Mouse (Mus musculus) kidney, adult 11 months (tissue): Measurements from ENCODE around the gene Pus10.

ENCODE experiments used
- DNase-seq: peaks from one replicate; pipeline ENCODE4 v3.0.0; 2022

Pus10 gene

DNA sequence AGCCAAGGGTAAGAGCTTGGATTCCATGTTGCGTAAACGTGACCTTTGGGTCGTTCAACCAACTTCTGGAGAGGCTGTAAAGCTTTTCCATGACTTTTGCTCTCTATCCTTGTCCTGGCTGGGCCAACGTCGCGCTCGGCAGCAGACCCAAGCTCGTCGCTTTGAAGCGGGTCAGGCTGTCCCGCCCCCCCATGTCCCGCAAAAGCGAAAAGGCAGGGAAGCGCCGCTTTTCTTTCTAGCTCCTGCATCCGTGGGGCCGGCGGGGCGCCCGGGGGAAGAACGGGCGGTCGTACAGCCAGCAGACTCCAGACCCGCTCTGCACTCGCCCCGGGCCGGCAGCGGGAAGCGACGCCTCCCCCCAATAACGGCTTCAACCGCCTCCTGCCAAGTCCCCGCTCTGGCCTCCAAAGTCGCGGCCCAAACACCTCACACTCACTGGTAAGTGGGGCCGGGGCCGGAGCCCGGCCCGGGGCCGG, at the start of gene Pus10:
Gene Pus10, plus strand, starts transcription at position 364 of the 476 bp plus-strand sequence.
- DNase-seq: peak; percentile 57

DNA sequence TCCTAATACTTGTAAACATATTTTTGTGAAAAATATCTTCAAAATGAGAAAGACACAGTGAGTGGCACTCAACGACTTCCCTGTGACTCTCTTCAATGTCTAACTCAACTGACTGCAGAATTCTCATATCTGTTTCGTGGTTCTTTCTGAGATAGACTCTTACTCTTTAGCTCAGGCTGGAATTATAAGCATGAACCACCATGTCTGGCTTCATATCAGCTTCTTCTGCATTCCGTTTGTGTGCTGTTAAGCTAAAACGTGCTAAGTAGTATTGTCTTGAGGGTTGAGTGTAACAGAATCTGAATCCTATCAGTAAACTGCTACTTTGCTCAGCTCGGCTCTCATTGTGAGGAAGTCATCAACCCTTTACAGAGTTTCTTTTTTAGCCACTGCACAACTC, 46.5 kb upstream of the Pus10 start:
- DNase-seq: no peak

DNA sequence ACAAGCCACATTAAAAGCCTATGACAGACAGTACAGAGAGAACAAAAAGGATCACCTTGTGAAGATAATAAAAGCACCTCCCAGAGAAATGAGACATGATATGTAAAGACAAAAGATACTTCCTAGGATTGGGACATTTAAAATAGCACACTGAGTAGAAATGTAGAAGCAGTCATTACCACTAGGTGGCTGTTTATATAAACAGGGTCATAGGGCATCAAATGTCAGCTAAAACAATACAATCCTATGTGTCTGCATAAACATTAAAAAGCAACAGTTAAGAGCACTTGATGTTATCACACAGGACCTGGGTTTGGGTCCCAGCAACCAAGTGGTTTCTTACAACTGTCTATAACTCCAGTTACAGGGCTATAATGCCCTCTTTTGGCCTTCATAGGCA, 34.8 kb upstream of the Pus10 start:
- DNase-seq: no peak

DNA sequence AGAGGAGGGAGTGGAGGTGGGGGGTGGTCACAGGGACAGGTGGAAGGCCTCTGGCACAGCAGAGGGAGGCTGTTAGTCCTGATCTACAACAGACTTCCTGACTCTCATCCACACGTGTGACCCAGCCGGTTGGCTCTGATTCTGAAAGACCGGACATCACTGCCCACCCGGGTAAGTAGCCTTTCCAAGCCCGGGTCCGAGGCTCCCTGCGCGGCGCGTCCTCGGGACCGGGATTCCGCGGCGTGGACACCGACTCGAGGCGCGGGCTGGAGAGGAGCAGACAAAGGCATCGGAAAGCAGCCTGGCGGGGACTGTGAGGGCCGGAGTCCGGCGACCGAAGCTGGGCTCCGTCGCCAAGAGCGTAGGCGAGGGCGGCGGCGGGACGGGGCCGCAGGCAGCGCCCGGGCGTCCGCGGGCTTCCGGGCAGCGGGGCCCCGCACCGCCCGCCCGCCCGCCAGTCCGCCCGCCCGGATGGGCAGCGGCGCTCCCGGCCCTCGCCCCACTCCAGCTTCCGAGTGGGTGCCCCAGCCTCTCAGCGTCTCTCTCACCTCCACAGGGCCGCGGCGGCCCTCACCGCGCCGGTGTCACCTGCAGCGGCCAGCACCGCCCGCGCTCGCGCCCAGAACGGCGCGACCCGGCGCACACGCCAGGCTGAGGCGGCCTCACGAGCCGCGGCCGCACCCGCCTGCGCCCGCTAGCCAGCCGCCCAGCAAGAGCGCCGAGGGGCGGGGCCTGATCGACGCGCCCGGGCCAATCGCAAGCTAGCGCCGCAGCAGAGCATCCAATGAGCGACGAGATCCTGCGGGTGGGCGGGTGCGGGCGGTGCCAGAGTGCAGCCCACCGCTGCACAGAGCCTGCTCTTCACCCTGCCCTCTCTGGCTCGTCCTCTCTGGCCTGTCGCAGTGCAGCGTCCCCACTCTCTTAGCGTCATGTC, 32.3 kb upstream of the Pus10 start, which contains the start of gene 0610010F05Rik:
Gene 0610010F05Rik, minus strand, starts transcription at position 695 of the 934 bp plus-strand sequence.
- DNase-seq: peak; percentile 78

DNA sequence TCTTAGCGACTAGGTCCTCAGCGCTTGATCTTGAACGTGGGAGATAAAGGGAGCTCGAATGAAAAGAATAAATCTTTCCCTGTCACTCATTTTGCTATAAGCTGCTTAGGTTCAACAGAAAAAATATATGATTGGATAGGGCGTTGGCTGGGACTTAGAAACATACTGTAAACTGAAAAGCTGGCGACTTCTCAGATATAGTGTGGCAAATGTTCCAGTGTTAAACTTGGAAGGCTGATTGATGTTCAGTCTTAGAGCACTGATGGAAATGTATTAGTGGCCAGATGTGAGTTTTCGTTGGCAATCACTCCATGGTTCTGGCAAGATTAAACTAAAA, 31.6 kb upstream of the Pus10 start:
- DNase-seq: no peak

DNA sequence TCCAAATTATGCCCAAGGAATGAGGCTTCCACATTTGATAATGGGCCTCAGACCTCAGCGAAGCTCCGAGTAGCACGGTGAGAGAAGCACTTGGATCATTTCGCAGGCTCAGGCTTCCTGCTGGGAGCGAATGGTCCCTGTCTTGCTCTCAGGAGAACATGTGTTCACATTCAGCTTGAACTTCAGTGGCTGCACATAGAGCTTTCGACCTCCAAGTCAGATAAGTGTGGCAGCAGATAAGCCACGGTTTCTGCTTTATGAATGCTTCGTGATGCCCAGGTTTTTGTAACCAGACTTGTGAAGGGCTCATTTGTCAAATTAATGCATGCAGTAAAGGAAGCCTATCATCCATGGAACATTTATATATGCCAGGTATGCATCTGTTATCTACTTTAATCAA, 30.9 kb upstream of the Pus10 start:
- DNase-seq: no peak

DNA sequence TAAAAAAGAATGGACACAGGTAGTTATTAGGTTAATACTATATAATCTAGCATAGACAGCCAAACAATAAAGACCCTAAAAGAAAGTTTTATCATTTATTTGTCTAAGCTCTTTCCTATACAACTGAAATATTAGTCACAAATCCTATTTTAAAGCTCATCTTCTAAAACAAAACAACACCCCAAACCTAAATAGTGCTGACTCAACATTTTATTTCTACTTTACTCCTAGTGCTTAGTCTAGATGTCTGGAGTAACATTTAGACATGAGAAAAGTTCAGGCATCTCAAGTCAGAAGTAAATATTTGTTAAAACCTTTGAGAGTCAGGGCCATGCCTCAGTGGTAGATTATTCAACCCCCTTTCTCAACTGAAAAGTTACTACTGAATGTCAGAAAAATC, 18.0 kb upstream of the Pus10 start:
- no peak for DNase-seq

DNA sequence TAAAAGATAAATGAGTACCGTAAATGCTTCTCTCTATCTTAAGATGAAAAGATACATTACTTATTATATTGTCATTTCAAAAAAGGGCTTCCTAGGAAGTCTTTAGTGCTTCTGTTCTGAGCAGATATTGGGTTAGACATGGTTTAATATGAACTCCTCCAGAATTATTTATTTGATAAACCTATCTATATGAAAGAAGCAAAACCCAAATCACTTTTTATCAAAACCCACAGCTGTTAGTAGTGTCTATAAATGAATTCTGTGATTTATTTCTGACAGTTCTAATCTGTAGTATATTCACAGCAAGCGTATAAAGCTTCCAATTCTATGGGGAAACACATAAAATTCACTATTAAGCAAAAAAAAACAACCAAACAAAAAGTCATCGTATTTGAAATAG, 17.6 kb upstream of the Pus10 start:
- DNase-seq: no peak

DNA sequence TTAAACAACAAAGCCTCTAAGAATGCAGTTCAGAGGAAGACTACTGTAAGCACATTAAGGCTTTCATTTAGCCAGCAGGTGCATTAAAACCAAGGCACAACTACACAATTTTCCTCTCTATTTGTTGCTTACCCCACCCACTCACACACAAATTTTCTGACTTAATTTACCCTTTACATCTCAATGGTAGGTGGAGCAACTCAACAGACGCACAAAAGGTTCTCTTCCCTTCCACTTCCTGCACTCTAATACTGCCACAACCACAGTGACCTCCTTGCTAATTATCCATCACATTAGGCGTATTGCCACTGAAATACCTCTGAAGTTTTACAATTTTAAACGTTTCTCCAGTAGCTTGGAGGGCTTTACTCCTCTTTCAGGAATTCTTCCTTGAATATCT, 11.8 kb upstream of the Pus10 start:
- no peak for DNase-seq

DNA sequence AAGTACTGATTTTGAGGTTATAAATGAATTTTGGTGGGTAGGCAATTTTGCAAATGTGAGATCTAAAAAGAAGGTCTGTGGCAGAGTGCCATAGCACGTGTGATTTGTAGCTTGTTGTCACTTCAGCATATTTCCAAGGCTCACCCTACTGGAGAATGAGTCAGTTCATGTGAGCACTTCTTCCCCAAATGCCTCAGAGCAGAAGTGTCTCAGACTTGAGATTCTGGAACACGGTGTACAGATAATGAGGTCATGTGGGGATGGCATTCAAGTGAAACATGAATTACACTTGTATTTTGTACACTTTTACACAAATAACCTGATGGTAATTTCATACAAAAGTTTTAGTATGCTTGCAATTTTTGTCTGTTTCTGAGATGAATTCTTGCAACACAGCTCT, 7.7 kb upstream of the Pus10 start:
- DNase-seq: no peak

DNA sequence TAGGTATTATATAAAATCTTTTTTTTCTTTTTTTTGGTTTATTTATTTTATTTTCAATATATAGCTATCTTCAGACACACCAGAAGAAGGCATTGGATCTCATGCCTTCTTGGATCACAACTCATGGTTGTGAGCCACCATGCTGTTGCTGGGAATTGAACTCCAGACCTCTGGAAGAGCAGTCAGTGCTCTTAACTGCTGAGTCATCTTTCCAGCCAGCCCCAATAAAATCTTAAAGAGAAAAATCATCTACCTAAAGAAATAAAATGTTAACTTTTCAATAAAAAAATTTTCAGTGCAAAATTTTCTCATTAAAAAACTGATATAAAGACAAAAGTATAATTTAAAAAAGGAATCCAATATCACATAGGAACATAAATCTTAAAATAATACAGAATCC, 1.2 kb upstream of the Pus10 start:
- no peak for DNase-seq

DNA sequence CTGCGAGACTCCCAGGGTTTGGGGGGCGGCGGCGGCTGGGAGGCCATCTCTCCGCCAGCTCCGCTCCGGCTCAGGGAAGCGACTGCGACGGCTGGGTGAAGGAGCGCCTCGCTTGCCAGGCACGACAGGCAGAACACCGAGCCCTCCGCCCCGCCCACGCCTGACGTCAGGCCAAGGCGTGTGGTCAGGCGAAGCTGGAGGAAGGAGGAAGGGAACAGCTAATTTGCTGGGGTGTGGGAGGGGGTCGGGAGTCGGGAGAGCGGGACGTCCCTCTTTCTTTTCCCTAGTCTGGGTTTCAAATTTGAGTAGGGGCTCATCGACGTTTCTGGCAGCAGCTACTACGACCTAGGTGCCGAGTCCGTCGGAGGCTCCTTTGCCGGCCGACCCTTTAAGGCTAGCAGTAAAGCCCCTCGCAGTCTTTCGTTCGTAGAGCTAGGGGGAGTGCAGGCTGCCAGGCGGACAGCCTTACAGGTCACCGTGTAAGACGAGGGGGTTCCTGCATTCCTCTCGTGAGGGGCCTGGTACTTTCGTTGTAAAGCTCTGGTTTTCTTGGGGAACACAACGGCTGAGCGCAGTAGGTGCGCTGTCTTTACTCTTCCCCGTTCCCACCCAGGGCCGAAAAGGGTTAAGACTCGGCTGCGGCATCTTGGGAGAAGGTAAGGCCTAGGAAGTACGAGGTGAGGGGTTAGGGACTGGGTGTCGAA, 476 bp downstream of the Pus10 start, which contains the start of gene Pex13:
Gene Pex13, minus strand, starts transcription at position 162 of the 704 bp plus-strand sequence.
- DNase-seq: peak; percentile 88

DNA sequence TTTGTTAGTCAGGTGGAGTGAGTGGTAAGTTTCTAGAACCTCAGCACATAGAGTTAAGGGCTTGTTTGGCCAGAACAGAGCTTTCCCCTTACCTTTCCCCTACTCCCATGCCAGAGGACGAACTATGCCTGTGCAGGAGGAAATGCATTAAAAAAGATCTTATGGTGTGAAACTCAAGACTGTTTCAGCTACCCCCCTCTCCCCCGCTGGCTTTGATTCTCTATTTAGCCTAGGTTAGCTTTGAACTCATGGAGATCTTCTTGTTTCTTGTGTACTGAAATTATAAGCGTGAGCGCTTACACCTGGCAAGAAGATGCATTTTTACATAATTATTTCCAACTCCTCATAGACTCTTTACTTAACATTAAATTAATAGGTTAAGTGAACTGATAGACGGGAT, 1.1 kb downstream of the Pus10 start:
- DNase-seq: no peak

DNA sequence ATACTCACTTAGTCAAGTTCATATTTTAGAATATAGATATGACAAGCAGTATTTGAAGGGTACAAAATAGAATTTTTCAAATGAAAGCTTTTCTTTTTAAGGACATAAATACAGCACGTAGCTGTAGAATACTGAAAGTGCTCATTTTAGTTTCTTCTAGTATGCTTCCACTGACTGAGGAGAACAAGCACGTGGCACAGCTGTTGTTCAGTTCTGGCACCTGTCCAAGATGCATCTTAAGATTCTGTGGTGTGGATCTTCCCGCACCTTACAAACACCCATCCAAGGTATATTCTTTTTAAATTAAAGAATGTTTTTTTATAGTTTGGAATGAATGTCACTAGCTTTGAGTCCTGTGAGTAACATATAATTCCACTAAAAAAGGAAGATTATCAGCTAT, 1.7 kb downstream of the Pus10 start:
- no peak for DNase-seq

DNA sequence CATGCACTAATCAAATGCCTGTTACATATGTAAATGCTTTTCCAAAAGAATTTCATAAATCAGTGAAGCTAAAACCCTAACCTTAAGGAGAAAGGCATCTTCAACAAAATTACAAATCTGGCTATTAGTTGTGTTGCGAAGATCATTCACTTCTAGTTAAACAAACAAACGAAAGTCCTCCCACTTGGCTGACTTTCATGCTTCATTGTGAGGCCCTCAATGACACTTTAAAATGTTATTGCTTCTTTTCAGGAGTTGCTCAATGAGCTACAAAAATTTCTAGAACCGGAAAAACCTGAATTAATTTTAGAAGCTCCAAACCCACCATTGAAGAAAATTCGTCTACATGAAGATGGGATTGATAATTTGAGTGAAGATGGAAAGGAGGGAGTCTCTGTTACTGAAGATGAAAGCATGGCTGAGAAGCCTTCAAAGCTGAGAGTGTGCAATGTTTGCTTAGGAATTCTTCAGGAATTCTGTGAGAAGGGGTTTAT, 6.8 kb downstream of the Pus10 start:
- no peak for DNase-seq

DNA sequence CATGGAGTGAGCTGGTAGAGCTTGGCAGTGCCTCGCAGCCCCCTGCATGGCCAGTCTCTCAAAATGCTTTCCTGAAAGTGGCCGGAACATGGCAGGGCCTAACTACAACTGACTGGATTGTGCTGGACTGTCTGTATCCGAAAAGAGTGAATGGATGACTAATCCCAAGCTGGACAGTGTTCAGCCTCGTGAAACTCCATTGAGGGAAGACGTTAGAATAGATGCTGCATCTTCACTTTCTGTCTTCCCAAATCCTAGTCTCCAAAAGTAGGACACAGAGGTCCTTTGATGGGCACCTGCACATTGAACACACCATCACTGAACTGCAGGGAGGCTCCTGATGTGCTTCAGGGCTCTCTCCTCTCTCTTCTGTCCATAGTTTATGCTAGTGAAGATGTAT, 10.6 kb downstream of the Pus10 start:
- no peak for DNase-seq

DNA sequence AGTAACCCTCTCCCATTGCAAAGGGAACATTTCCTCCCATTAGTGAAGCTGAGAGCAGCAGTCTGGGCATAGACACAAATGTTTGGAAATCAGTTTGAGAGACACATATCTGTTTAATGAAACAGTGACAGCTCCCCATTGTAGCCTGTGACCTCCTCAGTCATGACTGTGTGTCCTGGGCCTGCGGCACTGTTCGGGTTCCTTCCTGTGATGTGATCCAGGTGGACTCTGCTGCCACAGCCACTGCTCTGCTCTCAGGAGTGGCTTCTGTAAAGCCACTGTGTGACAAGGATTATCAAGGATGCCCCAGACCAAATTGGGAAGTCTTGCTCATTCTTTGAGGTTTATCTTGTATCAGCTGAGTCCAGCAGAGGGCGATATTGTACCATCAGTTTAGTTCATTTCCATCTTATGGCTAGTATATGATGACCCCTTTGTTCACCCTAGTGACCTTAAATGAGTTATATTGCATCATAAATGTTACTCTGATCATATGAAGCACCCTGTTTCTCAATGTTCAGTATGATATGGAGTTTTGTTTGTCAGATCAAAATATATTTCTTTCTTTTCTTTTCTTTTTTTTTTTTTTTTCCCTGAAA, 13.7 kb downstream of the Pus10 start:
- DNase-seq: peak; percentile 19

DNA sequence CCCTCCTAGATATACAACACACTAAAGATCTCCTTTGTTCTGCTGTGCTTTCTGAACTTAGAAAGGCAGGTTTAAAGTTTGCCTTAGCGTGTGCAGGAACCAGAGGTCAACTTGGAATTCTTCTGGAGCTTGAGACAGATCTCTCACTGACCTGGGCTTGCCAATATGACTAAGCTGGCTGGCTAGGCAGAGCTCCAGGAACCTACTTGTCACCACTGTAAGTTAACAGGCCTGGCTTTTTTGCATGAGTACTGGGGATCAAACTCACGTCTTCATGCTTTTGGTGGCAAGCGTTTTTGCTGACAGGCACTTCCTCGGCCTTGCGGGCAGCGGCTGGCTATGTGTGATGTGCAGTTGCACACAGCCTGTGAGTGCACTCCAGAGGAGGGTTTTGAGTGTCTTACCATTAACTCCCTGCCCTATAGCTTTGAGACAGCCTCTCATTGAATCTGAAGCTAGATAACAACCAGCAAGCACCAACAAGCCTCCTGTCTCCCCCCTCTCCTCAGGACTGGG, 15.0 kb downstream of the Pus10 start:
- no peak for DNase-seq

DNA sequence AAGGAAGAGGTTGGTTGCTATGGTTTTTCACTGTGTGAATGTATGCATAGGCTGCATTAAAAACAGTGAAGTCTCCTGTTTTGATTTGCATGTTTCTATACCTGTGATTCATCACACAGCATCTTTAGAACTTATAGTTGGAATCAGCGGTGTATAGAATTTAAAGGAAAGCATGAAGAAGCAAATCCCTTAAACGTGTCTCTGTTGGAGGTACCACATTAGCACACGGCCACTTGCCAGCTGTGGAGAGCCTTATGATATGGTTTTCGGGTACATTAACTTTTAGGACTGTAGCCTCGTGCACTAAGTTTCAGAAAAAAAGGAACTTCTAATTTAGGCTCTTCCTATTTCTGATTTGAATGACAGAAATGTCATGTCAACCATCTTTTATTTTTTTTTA, 17.1 kb downstream of the Pus10 start:
- no peak for DNase-seq

DNA sequence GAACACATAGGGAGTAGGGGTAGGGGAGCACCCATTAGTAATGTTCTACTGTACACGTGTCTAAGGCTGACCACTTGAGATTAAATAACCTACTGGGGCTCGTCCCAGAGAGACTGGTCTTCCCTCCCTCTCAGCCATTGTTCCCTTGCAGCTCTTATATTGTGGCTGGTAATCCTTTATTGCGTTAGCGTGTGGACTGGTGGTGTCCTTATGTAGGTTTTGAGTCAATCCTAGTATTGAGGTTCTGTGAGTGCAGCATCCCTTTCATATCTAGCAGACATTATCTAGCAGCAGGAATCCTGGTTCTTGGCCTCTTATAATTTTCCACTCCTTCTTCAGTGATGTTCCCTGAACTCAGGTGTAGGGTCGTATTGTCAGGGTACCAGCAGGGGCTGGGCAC, 21.2 kb downstream of the Pus10 start:
- DNase-seq: no peak

DNA sequence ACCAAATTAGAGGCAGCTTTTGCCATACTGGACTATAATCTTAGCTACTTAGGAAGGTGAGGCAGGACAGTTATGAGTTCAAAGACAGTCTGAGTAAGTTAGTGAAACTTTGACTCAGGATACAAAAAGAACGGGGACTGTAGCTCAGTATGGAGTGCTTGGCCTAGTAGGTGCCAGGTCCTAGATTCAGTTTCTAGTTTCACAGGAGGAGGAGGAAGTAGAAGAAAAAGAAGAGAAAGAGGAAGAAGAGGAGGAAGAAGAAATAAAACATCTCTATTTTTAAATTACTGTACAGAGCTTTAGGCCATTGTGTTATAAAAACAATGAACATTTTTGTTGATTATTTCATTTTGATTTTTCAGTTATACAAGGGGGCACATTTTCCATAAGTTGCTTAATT, 22.6 kb downstream of the Pus10 start:
- no peak for DNase-seq

DNA sequence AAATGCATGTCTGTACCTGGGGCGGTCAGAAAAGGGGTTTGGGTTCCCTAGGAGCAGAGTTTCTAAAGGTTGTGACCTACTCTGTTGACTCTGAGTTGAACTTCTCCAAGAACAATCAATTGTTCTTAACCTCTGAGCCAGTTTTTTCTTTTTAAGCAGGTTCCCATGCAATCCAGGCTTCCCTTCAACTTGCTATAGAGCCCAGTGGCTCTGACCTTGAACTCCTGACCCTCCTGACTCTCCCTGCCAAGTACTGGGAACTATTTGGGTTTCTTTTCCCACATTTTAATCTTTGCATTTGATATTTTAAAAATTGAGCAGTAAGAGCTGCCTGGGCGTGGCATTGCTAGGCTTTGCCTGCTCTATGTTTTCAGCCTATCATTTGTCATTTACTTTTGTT, 27.8 kb downstream of the Pus10 start:
- no peak for DNase-seq

DNA sequence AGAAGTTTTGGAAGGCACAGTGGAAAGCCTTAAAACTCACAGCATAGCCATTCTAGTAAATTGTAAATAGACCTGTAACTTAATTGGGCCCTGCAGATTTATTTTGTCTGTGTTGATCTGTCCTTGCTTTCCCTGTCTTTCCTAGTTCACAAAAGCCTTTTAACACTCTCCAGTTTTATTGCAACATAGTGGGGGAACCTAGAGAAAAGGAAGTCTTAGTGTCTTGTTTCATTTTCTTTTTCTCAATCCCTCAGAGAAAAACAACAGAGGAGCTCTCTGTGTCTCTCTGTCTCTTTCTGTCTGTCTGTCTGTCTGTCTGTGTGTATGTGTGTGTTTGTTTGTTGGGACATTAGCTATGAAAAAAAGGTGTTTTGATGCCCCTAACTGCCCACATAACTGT, 30.4 kb downstream of the Pus10 start:
- DNase-seq: no peak
